Mouse (Mus musculus): Measurements from ENCODE around the gene Lztfl1. TPM values are rescaled to one million over a fixed set of nuclear protein-coding genes. Genes with fewer than 3 reads are reported as not detected.

Gene Lztfl1
- polyA plus RNA-seq, 1 experiment from 2014 or later: 57.4 TPM

DNA sequence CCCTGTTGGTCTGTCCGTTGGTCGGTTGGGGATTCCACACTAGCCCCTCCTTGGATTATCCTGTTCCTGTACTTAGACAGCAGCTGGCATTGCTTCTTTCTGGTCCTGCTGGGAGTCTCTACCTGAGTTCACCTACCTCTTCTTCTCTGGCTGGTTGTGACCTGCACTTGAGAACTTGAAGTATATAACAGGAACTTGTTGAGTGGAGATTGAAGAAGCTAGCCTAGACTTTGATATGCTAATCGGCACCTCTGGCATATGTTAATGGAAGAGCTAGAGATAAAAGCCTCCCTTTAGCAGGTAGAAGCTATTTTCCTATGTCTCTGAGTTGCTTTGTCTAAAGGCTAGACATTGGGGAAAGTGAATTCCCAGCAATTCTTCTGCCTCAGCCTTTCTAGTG lies 13.8 kb upstream of the Lztfl1 start:
- no peak overlapping the region for H3K27ac ChIP-seq
- H3K4me1 ChIP-seq: no peaks in the 10 kb centered on the region
- no peak for ATAC-seq (ENCODE audit: low FRiP score)
- 77% methylated on average over 3 of the region's 3 CpGs for WGBS
- H3K36me3 ChIP-seq (replicated peaks): no peaks in the 10 kb centered on the region
- H3K9ac ChIP-seq: no peak overlapping the region
- no peaks in the 10 kb centered on the region for H3K27me3 ChIP-seq
- H3K4me2 ChIP-seq: no peak overlapping the region
- no peak overlapping the region for H3K4me3 ChIP-seq (replicated peaks)
- no peaks in the 10 kb centered on the region for H3K9me3 ChIP-seq

GRCm38 (mm10) chr9:123722737-123723493 lies 5.4 kb upstream of the Lztfl1 start:
- no peaks in the 10 kb centered on the region for H3K36me3 ChIP-seq (replicated peaks)
- WGBS: 69% methylated on average over 2 of the region's 2 CpGs
- no peak for ATAC-seq (ENCODE audit: low FRiP score)

GRCm38 (mm10) chr9:123716301-123716700 lies 1.2 kb downstream of the Lztfl1 start:
- Histone ChIP-seq H3K9ac (no peak overlapping the region), H3K36me3 (replicated peaks) (peaks cover 7% of the 10 kb centered on the region), H3K27me3 (no peaks in the 10 kb centered on the region), H3K27ac (no peak overlapping the region), H3K4me1 (peaks cover 5% of the 10 kb centered on the region), H3K9me3 (no peaks in the 10 kb centered on the region), H3K4me2 (peak overlapping the region; percentile 64; the same call in 1 of the 2 replicates), H3K4me3 (replicated peaks) (no peak overlapping the region)
- 74% methylated on average over 3 of the region's 3 CpGs for WGBS
- ATAC-seq (ENCODE audit: low FRiP score): no peak

More at GRCm38 (mm10) chr9:123722737-123723493, 5.4 kb upstream of the Lztfl1 start:
- no peak overlapping the region for H3K4me2 ChIP-seq
- no peaks in the 10 kb centered on the region for H3K9me3 ChIP-seq
- no peak overlapping the region for H3K9ac ChIP-seq
- H3K27me3 ChIP-seq: no peaks in the 10 kb centered on the region
- no peak overlapping the region for H3K4me3 ChIP-seq (replicated peaks)
- H3K4me1 ChIP-seq: no peaks in the 10 kb centered on the region
- H3K27ac ChIP-seq: no peak overlapping the region

DNA sequence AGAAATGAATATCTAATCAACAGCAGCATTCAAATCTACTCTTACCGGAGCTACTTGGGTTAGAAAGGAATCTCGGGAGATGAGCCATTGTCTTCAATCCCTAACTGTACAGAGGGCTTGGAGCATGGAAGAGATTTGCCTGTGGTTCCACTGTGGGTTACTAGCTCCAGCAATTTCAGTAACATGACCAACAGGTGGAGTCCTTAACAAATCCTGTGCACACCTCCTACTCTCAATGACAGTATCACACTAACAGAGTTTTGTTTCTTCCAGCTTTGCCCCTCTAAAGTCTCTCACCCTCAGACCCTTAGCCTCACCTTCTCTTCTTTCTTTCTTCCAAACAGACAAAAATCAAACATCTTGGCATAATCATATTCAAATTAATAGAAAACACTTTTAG lies 4.4 kb downstream of the Lztfl1 start:
- Histone ChIP-seq H3K4me1 (peaks cover 5% of the 10 kb centered on the region), H3K27ac (no peak overlapping the region), H3K9me3 (no peaks in the 10 kb centered on the region), H3K4me2 (no peak overlapping the region), H3K9ac (no peak overlapping the region), H3K4me3 (replicated peaks) (no peak overlapping the region), H3K36me3 (replicated peaks) (peaks cover 24% of the 10 kb centered on the region), H3K27me3 (no peaks in the 10 kb centered on the region)
- 81% methylated on average over 2 of the region's 2 CpGs for WGBS
- ATAC-seq (ENCODE audit: low FRiP score): no peak

GRCm38 (mm10) chr9:123709226-123709625 lies 8.3 kb downstream of the Lztfl1 start:
- H3K4me3 ChIP-seq (replicated peaks): no peak overlapping the region
- peaks cover 38% of the 10 kb centered on the region for H3K36me3 ChIP-seq (replicated peaks)
- H3K27ac ChIP-seq: no peak overlapping the region
- ATAC-seq (ENCODE audit: low FRiP score): no peak
- H3K27me3 ChIP-seq: no peaks in the 10 kb centered on the region
- 49% methylated on average over 2 of the region's 2 CpGs for WGBS
- no peak overlapping the region for H3K9ac ChIP-seq
- no peaks in the 10 kb centered on the region for H3K4me1 ChIP-seq
- no peaks in the 10 kb centered on the region for H3K9me3 ChIP-seq
- H3K4me2 ChIP-seq: no peak overlapping the region

- Histone ChIP-seq H3K4me1 (no peaks in the 10 kb centered on the region), H3K4me2 (no peak overlapping the region), H3K27me3 (no peaks in the 10 kb centered on the region), H3K9me3 (no peaks in the 10 kb centered on the region), H3K9ac (no peak overlapping the region), H3K27ac (no peak overlapping the region), H3K4me3 (replicated peaks) (no peak overlapping the region), H3K36me3 (replicated peaks) (peaks cover 41% of the 10 kb centered on the region)
- no peak for ATAC-seq (ENCODE audit: low FRiP score)
- 93% methylated on average over 5 of the region's 5 CpGs for WGBS
These were observed 15.7 kb downstream of the Lztfl1 start for GRCm38 (mm10) chr9:123701822-123702221.

DNA sequence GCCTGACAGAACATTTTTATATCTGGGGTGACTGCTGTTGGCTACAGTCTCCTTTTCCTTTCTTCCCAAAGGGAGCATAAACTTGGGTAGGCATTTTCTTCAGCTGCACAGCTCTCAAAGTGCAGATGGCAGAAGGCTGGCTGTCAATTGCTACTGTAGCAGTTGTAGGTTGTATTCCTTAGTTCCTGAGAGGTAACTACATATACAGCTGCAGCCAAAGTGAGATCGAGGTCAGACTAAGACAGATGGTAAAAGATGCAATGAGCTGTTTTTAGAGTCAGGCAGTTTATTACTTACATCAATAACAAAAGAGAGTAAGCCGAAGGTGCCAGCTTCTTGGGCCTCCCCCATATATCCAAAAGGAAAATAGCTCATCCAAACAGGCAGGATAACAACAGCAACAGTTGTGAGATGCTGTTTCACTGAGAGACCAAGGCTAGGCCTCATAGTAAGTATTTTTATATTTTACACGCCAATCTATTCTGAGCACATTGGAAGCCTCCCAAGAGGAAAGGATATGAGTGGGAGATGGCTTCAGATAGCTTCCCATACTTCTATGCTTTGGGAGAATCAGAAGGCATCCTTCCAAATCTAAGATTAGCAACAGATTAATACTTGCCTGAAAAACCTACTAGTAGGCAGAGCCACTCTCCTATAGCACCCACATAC lies 21.7 kb downstream of the Lztfl1 start:
- Histone ChIP-seq H3K27ac (no peak overlapping the region), H3K4me2 (no peak overlapping the region), H3K4me1 (no peaks in the 10 kb centered on the region), H3K27me3 (no peaks in the 10 kb centered on the region), H3K4me3 (replicated peaks) (no peak overlapping the region), H3K9ac (no peak overlapping the region), H3K9me3 (no peaks in the 10 kb centered on the region), H3K36me3 (replicated peaks) (peaks cover 21% of the 10 kb centered on the region)
- 93% methylated on average over 3 of the region's 3 CpGs for WGBS
- no peak for ATAC-seq (ENCODE audit: low FRiP score)

DNA sequence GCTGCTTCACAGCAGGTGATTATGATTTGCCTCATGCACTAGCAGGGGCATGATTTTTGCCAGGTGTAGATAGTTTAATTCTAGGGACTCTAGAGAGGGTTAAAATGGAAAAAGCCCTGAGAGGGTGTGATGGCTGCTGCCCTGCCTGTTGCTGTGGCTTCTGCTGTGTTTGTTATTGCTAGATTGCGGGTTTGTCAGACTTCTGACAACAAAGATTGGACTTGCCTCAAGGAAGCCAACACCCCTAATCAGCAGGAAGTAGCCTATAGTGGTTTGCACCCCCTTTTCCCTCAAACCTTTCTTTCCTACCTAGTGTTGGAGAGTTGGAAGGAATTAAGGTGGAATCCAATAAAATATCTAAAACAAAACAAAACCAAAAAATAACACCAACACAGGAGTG lies 29.3 kb downstream of the Lztfl1 start:
- Histone ChIP-seq H3K27ac (no peak overlapping the region), H3K4me1 (no peaks in the 10 kb centered on the region), H3K4me2 (no peak overlapping the region), H3K9me3 (no peaks in the 10 kb centered on the region), H3K4me3 (replicated peaks) (no peak overlapping the region), H3K9ac (no peak overlapping the region), H3K27me3 (peaks cover 4% of the 10 kb centered on the region; the same call in 1 of the 2 replicates), H3K36me3 (replicated peaks) (0 out of 2 replicates have a peak, but pooled peaks cover 4% of the 10 kb centered on the region)
- WGBS: 63% methylated on average over 1 of the region's 1 CpGs
- ATAC-seq (ENCODE audit: low FRiP score): no peak

- H3K4me2 ChIP-seq: no peak overlapping the region
- H3K27me3 ChIP-seq: peaks cover 8% of the 10 kb centered on the region; the same call in 1 of the 2 replicates
- WGBS: 63% methylated on average over 5 of the region's 5 CpGs
- no peak overlapping the region for H3K27ac ChIP-seq
- H3K9me3 ChIP-seq: no peaks in the 10 kb centered on the region
- no peak for ATAC-seq (ENCODE audit: low FRiP score)
- no peak overlapping the region for H3K9ac ChIP-seq
- H3K4me1 ChIP-seq: no peaks in the 10 kb centered on the region
- H3K4me3 ChIP-seq (replicated peaks): no peak overlapping the region
- H3K36me3 ChIP-seq (replicated peaks): no peaks in the 10 kb centered on the region
These were observed 31.3 kb downstream of the Lztfl1 start for GRCm38 (mm10) chr9:123686206-123686605.

DNA sequence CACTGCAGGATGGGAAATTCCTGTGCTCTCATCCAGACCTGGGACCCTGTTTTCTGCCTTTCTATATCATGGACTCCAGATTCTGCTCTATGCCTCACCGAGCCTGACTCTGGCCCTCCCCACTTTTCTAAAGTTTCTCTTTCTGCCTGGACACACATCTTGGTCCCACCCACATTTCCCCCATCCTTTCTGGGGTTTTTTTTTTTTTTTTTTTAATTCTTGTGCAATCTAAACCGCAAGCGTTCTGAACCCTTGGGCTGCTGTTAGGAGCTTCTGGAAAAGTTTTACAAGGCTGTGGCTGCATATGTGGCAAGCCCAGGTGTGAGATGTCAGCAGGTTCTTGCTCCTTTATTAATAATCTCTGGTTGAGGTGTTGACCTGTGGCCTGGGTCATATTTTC lies 33.8 kb downstream of the Lztfl1 start:
- ATAC-seq (ENCODE audit: low FRiP score): no peak
- Histone ChIP-seq H3K27ac (no peak overlapping the region), H3K4me2 (no peak overlapping the region), H3K27me3 (peaks cover 30% of the 10 kb centered on the region), H3K4me1 (peaks cover 3% of the 10 kb centered on the region), H3K4me3 (replicated peaks) (no peak overlapping the region), H3K9me3 (no peaks in the 10 kb centered on the region), H3K9ac (no peak overlapping the region), H3K36me3 (replicated peaks) (no peaks in the 10 kb centered on the region)
- WGBS: 59% methylated on average over 3 of the region's 3 CpGs

GRCm38 (mm10) chr9:123679198-123679597 lies 38.3 kb downstream of the Lztfl1 start:
- Histone ChIP-seq H3K27me3 (peaks cover 65% of the 10 kb centered on the region), H3K4me3 (replicated peaks) (peak overlapping the region; percentile 46; the same call in 1 of the 2 replicates), H3K4me2 (peak overlapping the region; percentile 70; the same call in 1 of the 2 replicates), H3K36me3 (replicated peaks) (no peaks in the 10 kb centered on the region), H3K9me3 (no peaks in the 10 kb centered on the region), H3K27ac (no peak overlapping the region), H3K4me1 (peaks cover 9% of the 10 kb centered on the region), H3K9ac (no peak overlapping the region)
- no peak for ATAC-seq (ENCODE audit: low FRiP score)
- WGBS: 18% methylated on average over 2 of the region's 2 CpGs

- peak within 1 kb of the TSS; percentile 70 for H3K4me2 ChIP-seq
- peak within 1 kb of the TSS; percentile 44; the same call in 1 of the 2 replicates for H3K9ac ChIP-seq
- H3K4me3 ChIP-seq (replicated peaks): peak within 1 kb of the TSS; percentile 46
- WGBS: 1% methylated on average over 73 of the region's 73 CpGs
- H3K27me3 ChIP-seq: peaks cover 64% of the 10 kb centered on the region
- no peaks in the 10 kb centered on the region for H3K36me3 ChIP-seq (replicated peaks)
- no peak within 1 kb of the TSS for H3K27ac ChIP-seq
- H3K4me1 ChIP-seq: peaks cover 9% of the 10 kb centered on the region
- H3K9me3 ChIP-seq: no peaks in the 10 kb centered on the region
- peak; percentile 23; the same call in 1 of the 2 replicates for ATAC-seq (ENCODE audit: low FRiP score)
These were observed 39.0 kb downstream of the Lztfl1 start, which contains the start of the genes Ccr9 and Slc6a20a for GRCm38 (mm10) chr9:123678327-123679105. Gene Ccr9, plus strand, starts transcription at chr9:123678439. Gene Slc6a20a, minus strand, starts transcription at chr9:123678885.

Data from forebrain, embryonic 12.5 days (tissue).